10 mouse cellular contexts compared by ENCODE assay signal in the genomic region with DNA sequence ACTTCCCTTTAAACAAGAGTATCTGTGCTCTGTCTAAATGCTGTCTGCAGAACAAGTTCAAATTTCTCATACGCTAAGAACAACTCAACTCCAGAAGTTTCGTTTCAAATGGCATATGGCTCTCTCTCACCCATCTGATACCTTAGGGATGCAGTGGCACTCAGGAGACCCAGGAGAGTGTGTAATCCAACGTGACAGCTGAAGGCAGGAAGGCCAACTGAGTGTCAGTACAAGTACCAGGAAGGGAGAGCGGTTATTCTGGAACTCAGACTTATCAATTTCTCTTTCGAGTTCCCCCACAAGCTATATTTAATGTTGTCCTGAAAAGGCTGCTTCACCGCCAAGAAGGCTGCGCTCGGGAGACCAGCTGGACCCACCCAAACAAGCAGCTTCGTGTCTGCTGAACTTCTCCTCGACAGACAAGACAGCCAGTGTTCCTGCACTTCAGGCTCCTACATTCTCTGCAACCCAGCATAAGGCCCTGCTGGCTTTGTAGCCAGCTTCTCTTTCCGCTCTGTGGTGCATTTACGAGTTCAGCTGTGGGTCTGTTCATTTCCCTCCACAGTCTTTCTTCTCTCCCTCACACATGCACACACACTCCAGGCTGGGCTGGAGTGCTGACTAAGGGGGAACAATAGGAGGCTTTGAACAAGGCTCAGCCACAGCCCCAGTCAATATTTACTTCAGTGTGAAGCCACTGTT. TPM values are rescaled to one million over a fixed set of nuclear protein-coding genes. Genes with fewer than 3 reads are reported as not detected.
DNase-seq lines count a peak whose midpoint lies in the region; ATAC-seq lines count a peak whose summit lies in the region.
"Had no signal": no experiment of that assay in that cellular context is flagged by ENCODE, and none has a peak within 500 bp of the region (broad histone marks: within the 10 kb centered on the region; RNA-seq: fewer than 3 reads in every experiment).

No protein-coding gene starts in this region.

- peak; percentile 2 for DNase-seq in CD4-positive, CD25-positive, alpha-beta regulatory T cell, adult 2 months (ENCODE audit: low read depth, low spot score)
- DNase-seq in right cerebral cortex, adult 2 months (ENCODE audit: low spot score in 2 of 2) = peak; percentile 21
- DNase-seq in right cerebral cortex, adult 18-20 months = no peak
- peak; percentile 9 to 14 for DNase-seq in heart, postnatal 14 days
- peak; percentile 31 for DNase-seq in right cerebral cortex, postnatal 4 days
- DNase-seq in cerebellum, adult 9-10 months = no peak

- H3K36me3 ChIP-seq in limb, embryonic 13.5 days = peaks cover 4% of the 10 kb centered on the region; the same call in 1 of the 2 replicates

- H3K4me3 ChIP-seq in limb, embryonic 13.5 days = no peak overlapping the region
- H3K4me3 ChIP-seq: erythroblast, embryonic 14.5 days had no signal

- peaks cover 32% of the 10 kb centered on the region for H3K4me1 ChIP-seq in limb, embryonic 13.5 days

- H3K27ac ChIP-seq in limb, embryonic 13.5 days = peak overlapping the region; percentile 23

- 28% methylated on average over 12 of the region's 12 CpGs for WGBS in limb, embryonic 13.5 days

- no peaks in the 10 kb centered on the region for H3K27me3 ChIP-seq in limb, embryonic 13.5 days

- H3K9me3 ChIP-seq in limb, embryonic 13.5 days = 0 out of 2 replicates have a peak, but pooled peaks cover 5% of the 10 kb centered on the region

- H3K9ac ChIP-seq in limb, embryonic 13.5 days = 0 out of 2 replicates have a peak overlapping the region, but pooled peaks have one; percentile 0

- intact Hi-C loops in heart, postnatal 14 days (cut with DNase I) = no loop called here

- peak overlapping the region; percentile 43 for H3K4me2 ChIP-seq in limb, embryonic 13.5 days (replicated peaks)

- ATAC-seq in CD4-positive, CD25-positive, alpha-beta regulatory T cell, adult 4 months = no peak
- peak; percentile 92 for ATAC-seq in limb, embryonic 13.5 days (ENCODE audit: low FRiP score, low read depth)

RNA-seq across cellular contexts. Expression of a gene that starts 18.7 kb away (rescaled TPM):
- polyA plus RNA-seq in CD4-positive, CD25-positive, alpha-beta regulatory T cell, adult 4 months (2017; shearing (Covaris generic)) = under 1 TPM in 1 of 2 experiments, not detected in 1; 0.13 TPM
- 10 to 100 TPM; 23.6 to 24.8 TPM for total RNA-seq in heart, postnatal 14 days (2021)
- polyA plus RNA-seq in limb, embryonic 13.5 days (2015; fragmentation: Nextera tagmentation; extraction: Ambion mirVana) = 75.1 and 76.2 TPM in 2 replicates
- total RNA-seq: neutrophil, adult 5-6 weeks had no signal
- polyA plus RNA-seq: erythroblast, embryonic 14.5 days had no signal

Comparison
In these comparisons a context has a peak if more than half of its experiments do, and no peak if none do; other contexts are left out.
1. DNase-seq: peak in CD4-positive, CD25-positive, alpha-beta regulatory T cell, adult 2 months (single experiment), right cerebral cortex, adult 2 months (2 of 2), heart, postnatal 14 days (2 of 2) and right cerebral cortex, postnatal 4 days (single experiment); none in right cerebral cortex, adult 18-20 months (single experiment) and cerebellum, adult 9-10 months (single experiment).
2. RNA of a gene that starts 18.7 kb away (polyA plus RNA-seq): 75.1 to 76.2 TPM in limb, embryonic 13.5 days; 0.13 TPM in CD4-positive, CD25-positive, alpha-beta regulatory T cell, adult 4 months; every median in the first group is over 10 times any median in the second.